Mouse (Mus musculus): ENCODE measurements around the gene Fnip2.
"Not testable (repeated sequence)": the region's sequence is repeated elsewhere in the genome, so short reads cannot be mapped to it uniquely, and the experiment has no call there.

The Fnip2 gene

GRCm38 (mm10) chr3:79567703-79568362 is at the start of gene Fnip2:
Fnip2 (minus strand) TSS chr3:79567796.
- DNase-seq (ENCODE audit: low spot score in 2 of 2): peak; percentile 92 to 95

- no peak for DNase-seq (ENCODE audit: low spot score in 2 of 2)
These were observed 42.3 kb upstream of the Fnip2 start for GRCm38 (mm10) chr3:79609886-79610285.

GRCm38 (mm10) chr3:79595468-79595867 is 27.9 kb upstream of the Fnip2 start:
- DNase-seq (ENCODE audit: low spot score in 2 of 2): no peak

- no peak for DNase-seq (ENCODE audit: low spot score in 2 of 2)
These were observed 24.3 kb upstream of the Fnip2 start for GRCm38 (mm10) chr3:79591793-79592471.

GRCm38 (mm10) chr3:79590863-79591792 is 23.5 kb upstream of the Fnip2 start, which contains the start of gene Ppid:
Ppid (plus strand) TSS chr3:79591342.
- DNase-seq (ENCODE audit: low spot score in 2 of 2): peak; percentile 70 to 79

- no peak for DNase-seq (ENCODE audit: low spot score in 2 of 2)
These were observed 22.1 kb upstream of the Fnip2 start for GRCm38 (mm10) chr3:79589671-79590070.

- peak; percentile 71 to 88 for DNase-seq (ENCODE audit: low spot score in 2 of 2)
These were observed 19.2 kb upstream of the Fnip2 start for GRCm38 (mm10) chr3:79586804-79587203.

GRCm38 (mm10) chr3:79579891-79580575 is 12.4 kb upstream of the Fnip2 start:
- no peak for DNase-seq (ENCODE audit: low spot score in 2 of 2)

GRCm38 (mm10) chr3:79578164-79578563 is 10.6 kb upstream of the Fnip2 start:
- DNase-seq (ENCODE audit: low spot score in 2 of 2): no peak

GRCm38 (mm10) chr3:79577606-79578005 is 10.0 kb upstream of the Fnip2 start:
- no peak for DNase-seq (ENCODE audit: low spot score in 2 of 2)

- DNase-seq (ENCODE audit: low spot score in 2 of 2): no peak
These were observed 9.3 kb upstream of the Fnip2 start for GRCm38 (mm10) chr3:79576865-79577264.

- no peak for DNase-seq (ENCODE audit: low spot score in 2 of 2)
These were observed 8.8 kb upstream of the Fnip2 start for GRCm38 (mm10) chr3:79576468-79576816.

- DNase-seq (ENCODE audit: low spot score in 2 of 2): no peak
These were observed 8.2 kb upstream of the Fnip2 start for GRCm38 (mm10) chr3:79575576-79576467.

- no peak for DNase-seq (ENCODE audit: low spot score in 2 of 2)
These were observed 6.7 kb upstream of the Fnip2 start for GRCm38 (mm10) chr3:79574336-79574735.

- not testable (repeated sequence) for DNase-seq (ENCODE audit: low spot score in 2 of 2)
These were observed 5.8 kb upstream of the Fnip2 start for GRCm38 (mm10) chr3:79573376-79573775.

GRCm38 (mm10) chr3:79572399-79572798 is 4.8 kb upstream of the Fnip2 start:
- DNase-seq (ENCODE audit: low spot score in 2 of 2): peak in 1 of 2 experiments; percentile 19

GRCm38 (mm10) chr3:79569351-79569681 is 1.7 kb upstream of the Fnip2 start:
- DNase-seq (ENCODE audit: low spot score in 2 of 2): no peak

- no peak for DNase-seq (ENCODE audit: low spot score in 2 of 2)
These were observed 1.2 kb upstream of the Fnip2 start for GRCm38 (mm10) chr3:79568629-79569350.

GRCm38 (mm10) chr3:79566716-79567691 is 592 bp downstream of the Fnip2 start:
- no peak for DNase-seq (ENCODE audit: low spot score in 2 of 2)

All from heart, adult 9 months (tissue).